Mouse (Mus musculus) hematopoietic stem cell, adult 5-6 weeks (primary cell): ENCODE measurements around the gene Ncf4. TPM values are rescaled to one million over a fixed set of nuclear protein-coding genes. Genes with fewer than 3 reads are reported as not detected.
A peak's percentile ranks its signal among the peaks of the same experiment; 100 is the strongest.

Source experiments
- ATAC-seq, 2 experiments: fragments of 125-278 bp in 1 of 2; replicated peaks in 1 of 2; 2 replicates each; pipeline ENCODE4 v1.8.0; 2016 to 2017; ENCODE audit warnings: inconsistent platforms in 2 of 2, mild to moderate bottlenecking in 2 of 2, moderate number of reproducible peaks in 2 of 2, low read depth in 1 of 2, moderate TSS enrichment in 1 of 2; ENCODE audit not compliant: low FRiP score in 2 of 2, poor library complexity in 2 of 2, severe bottlenecking in 2 of 2, insufficient read depth in 1 of 2, low TSS enrichment in 1 of 2
- total RNA-seq: library from RNA; stranded (forward); fragments of 172-1452, 232-1000 nt; gene quantifications from 2 replicates; pipeline ENCODE4 v1.2.3, GENCODE M21; 2017

Gene Ncf4
- total RNA-seq = 55.9 and 70.4 TPM in 2 replicates

- ATAC-seq = peak; percentile 74 to 75
These were observed at the start of gene Ncf4 for GRCm38 (mm10) chr15:78244695-78245492. Gene Ncf4 (plus strand): TSS chr15:78244801.

DNA sequence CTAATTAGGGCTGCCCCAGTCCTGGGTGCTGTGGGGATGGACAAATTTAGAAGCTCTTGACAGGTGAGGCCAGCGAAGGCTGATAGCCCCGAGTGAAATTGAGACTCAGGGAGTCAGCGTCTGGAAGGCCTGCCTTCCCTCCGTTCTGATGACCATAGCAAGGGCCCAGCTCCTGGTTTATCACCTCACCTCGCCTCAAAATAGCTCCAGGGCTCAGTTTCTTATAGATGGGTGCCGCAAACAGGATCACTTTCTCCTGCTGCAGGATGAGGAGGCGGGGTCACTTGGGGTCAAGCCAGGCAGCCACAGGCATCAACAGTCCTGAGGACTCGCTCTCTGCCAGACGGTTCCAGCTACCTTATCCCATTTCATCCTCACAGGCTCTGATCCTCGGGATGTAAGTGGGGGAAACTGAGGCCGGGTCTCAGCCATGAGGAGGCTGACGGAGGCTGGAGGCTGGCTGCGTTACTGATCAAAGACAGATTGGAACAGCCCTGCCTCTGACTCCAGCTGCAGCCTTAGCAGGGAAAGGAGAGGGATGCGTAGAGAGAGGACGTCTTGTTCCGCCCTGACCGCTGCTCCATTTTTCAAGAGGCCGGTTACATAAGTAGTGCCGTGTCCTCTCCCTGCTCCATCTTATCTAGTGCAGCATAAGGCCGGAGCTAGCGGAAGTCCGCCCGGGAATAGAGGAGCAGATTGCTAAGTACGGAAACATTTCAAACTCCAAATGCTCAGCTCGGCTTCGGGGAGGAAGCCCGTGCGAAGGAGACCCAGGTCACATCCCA lies 49.3 kb upstream of the Ncf4 start:
- no peak for ATAC-seq

DNA sequence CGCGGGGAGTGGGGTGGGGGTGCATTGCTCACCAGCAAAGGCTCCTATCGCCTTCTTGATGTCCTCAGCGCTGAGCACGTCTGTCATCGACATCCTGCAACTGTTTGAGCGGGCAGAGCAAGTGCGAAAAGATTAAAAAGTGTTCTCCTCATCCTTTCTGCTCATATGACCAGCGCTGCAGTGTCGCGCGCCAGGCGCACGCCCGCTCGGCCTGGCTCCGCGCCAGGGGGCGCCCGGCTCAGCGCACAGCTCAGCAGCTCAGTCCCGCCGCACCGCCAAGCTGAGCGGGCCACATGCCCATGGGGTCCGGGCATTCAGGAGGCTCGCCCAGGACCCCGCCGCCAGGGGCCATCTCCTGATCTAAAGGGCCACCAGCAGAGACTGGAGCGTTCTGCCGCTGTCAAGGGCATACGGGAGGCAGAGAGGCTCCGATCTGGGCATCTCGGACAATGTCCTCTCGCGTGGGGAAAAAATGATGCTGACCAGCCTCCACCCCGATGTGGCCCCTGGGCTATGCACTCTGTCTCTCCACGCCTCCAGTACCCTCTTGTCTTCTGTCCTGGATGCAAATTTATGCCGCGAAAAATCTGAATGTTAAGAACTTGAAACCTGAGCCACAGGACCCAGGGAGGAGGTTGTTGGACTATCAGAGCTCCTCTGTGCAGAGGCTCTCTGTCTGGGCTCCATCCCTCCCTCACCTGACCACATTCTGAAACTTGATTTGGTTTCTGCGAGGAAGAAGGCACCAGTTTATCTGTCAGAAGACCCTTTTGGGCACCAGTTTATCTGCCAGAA lies 40.4 kb upstream of the Ncf4 start:
- no peak for ATAC-seq

- ATAC-seq = no peak
These were observed 39.4 kb upstream of the Ncf4 start for GRCm38 (mm10) chr15:78205192-78205591.

DNA sequence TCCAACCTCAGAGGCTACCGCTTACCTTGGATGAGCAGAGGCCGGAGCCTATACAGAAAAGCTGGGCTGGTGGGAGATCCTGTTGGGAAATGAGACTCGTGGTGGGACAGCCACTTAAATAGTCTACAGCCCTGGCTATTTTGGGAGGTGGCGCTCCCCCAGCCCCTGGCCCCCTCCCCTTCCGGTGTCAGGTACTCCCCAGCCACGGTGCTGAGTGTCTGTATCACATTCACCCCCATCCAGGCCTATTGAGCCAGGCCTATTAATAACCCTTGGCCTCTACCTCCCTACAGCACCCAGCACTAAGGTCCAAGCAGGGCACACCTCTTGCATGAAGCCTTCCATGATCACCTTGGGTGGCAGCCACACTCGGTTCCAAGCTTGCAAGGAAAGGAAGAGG lies 38.3 kb upstream of the Ncf4 start, which contains the start of gene Pvalb:
TSS of gene Pvalb (minus strand) at position 89 of the 400 bp plus-strand sequence.
- no peak for ATAC-seq

- ATAC-seq = peak in 1 of 2 experiments; percentile 48; a peak in 2 of 4 replicates
These were observed 34.4 kb upstream of the Ncf4 start for GRCm38 (mm10) chr15:78210203-78210602.

- no peak for ATAC-seq
These were observed 33.2 kb upstream of the Ncf4 start for GRCm38 (mm10) chr15:78211367-78211766.

DNA sequence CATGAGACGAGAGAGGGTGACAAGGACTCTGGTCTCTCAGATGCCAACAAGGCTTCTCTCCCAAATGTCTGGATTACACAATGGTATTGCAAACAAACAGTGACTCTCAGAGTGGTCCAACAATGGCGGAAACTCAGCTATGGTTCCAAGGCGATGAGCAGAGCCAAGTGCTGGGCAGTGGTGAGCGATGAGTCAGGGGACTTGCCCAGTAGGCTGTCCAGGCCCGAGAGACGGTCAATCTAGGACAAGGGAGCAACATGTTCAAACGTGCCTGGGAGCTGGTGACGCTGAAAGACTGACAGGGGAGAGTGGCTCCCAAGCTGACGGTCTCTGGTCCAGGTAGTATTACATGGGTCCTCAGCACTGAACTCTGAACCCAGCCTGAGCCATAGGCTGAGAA lies 29.3 kb upstream of the Ncf4 start:
- ATAC-seq = no peak

GRCm38 (mm10) chr15:78227816-78228215 lies 16.8 kb upstream of the Ncf4 start:
- no peak for ATAC-seq

GRCm38 (mm10) chr15:78231346-78232331 lies 13.0 kb upstream of the Ncf4 start:
- no peak for ATAC-seq

GRCm38 (mm10) chr15:78234823-78235509 lies 9.6 kb upstream of the Ncf4 start:
- ATAC-seq = no peak

GRCm38 (mm10) chr15:78239453-78239852 lies 5.1 kb upstream of the Ncf4 start:
- peak; percentile 58 to 79 for ATAC-seq

DNA sequence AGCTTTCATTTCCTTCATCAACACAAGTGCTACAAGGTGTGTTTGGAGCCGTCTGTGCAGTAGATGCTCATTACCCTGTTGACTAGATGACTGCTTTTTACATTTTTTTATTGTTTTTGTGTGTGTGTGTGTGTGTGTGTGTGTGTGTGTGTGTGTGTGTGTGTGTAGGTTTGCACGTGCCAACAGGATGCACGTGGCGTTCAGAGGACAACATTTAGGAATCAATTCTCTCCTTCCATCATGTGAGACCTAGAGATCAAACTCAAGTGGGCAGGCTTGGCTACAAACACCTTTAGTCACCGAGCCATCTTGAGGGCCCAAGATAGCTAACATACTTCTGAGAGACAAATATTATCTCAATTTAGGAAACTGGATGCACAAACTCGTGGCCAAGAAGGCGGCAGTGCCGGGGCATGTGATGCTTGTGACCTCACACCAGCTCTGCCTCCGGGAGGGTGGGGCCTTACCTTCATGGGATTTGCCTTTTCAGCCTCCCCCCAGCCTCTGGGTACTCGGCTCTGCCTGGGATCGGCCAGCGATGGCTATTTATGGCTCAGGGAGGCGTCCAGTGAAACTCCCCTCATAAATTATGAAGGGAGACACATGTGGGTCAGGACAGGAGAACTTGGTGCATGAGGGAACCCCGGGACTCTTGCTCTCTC lies 4.5 kb upstream of the Ncf4 start:
- ATAC-seq = no peak

DNA sequence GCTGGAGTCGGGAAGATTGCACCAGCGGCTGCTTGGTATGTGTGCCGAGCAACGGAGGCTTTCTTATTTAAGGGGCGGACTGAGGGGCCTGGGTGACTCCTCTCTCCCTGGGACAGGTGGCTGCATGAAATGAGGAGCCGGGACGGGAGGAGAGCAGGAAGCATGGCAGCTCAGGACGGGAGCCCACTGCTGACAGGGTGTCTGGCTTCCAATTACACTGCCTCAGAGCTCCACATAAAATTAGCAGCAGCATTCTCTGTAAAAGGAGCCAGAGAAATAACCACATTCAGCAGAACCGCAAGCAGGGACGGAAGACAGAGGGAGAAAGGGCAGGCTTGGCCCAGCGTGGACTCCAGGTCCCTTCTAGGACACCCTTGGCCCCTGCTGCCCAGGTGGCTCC lies 3.3 kb upstream of the Ncf4 start:
- no peak for ATAC-seq

DNA sequence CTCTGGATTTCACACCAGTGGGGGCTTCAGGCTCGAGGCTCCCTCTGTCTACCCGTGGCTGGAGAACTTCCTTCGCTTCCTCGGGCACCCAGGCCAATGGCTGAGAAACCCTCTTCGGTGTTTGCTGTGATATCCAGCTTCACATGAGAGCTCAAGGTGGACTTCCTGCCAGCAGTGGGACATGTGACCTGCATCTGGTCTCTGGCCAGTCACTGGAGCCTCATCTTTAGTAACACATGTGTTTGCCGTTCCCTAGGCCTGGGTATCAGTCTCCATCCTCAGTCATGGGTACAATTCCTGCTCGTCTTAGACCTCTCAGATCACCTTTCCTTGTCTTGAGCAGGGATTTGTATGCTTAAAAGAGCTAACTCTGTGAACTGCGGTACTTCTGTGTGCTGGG lies 1.5 kb upstream of the Ncf4 start:
- no peak for ATAC-seq

GRCm38 (mm10) chr15:78243774-78244173 lies 827 bp upstream of the Ncf4 start:
- ATAC-seq = no peak
